Mouse (Mus musculus): ENCODE measurements around the gene Zfp719.

Gene Zfp719

DNA sequence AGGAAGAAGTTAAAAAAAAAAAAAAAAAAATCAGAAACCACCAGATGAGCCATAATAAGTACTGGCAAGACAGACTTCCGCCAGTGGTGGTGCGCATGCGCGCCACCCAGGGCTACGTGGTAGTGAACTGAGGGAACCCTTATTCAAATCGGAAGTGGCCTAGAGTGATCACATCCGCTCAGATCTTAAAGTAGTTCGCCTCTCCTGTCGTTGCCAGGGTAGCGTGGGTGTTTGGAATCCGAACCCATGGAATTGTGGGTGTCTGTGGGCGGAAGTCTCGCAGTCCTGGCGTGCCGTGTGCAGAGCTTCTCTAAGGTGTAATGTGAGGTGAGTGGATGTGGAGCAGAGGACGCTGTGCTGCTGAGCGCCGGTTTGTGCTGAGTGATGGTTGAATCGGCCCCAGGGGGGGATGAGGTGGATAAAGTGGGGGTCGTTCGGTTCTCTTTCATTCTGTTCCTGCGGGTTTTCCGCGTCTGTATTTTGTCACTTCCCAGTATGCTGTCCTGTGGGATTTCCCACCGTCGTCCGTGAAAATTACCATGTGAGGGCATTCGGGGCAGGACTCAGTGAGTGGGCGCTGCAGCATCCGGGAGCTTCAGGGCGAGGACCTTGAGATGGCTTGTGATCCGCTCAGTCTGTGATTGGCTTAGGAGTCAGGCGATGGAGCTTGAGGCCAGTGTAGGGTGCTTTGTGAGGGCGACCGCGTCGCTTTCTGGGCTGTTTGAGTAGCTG is at the start of gene Zfp719:
TSS of gene Zfp719 (plus strand) at position 171 of the 732 bp plus-strand sequence.
- peak; percentile 97 for ATAC-seq (ENCODE audit: insufficient number of reproducible peaks, low FRiP score, low TSS enrichment)

DNA sequence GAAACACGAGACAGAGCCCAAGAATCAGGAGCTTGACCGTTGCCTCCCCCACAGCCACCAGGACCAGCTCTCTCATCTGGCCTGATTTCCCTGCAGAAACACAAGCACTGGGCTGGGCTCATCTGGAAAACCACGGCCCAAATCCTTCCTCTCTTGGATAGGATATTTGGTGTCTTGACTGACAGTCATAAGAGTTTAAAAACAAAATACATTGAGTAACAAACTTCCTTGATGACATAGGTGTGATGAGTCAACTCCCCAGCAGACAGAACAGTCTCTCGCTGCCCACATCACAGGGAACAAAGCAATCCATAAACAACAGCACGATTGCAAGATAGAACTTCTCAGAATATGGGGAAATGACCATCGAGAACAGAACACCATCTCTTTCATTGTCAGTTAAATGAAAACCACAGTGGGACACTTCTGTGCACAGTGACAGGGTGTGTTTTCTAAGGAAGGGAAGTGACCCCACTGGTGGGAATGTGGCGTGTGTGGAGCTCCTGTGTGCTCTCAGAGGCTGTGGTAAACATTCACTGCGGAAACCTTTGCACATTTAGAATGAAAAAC is 49.1 kb upstream of the Zfp719 start:
- ATAC-seq (ENCODE audit: insufficient number of reproducible peaks, low FRiP score, low TSS enrichment), result no peak

DNA sequence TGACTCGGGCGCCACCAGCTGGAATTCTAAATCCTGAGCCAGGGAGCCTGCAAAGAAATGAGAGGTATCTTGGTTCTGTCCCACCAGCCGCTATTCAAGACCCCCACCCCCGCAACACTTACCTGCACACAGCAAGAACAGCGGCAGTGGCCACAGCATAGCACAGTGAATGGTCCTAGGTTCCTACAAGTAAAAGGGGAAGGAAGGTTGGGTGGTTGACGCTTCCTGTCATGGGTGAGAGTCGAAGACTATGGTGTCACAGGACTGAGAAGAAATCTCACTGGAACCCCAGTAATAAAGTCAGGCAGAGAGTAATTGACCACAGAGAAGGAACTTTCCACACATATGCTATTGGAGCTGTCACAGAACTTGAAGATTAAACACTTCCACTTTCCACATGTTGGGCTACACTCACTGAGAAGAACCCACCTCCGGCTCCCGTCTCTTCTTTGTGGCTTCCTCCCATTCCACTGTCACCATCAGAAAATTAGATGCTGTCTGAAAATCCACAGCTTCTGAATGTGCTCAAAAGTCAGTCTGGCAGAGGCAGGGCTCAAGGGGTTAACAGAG is 46.4 kb upstream of the Zfp719 start:
- no peak for ATAC-seq (ENCODE audit: insufficient number of reproducible peaks, low FRiP score, low TSS enrichment)

DNA sequence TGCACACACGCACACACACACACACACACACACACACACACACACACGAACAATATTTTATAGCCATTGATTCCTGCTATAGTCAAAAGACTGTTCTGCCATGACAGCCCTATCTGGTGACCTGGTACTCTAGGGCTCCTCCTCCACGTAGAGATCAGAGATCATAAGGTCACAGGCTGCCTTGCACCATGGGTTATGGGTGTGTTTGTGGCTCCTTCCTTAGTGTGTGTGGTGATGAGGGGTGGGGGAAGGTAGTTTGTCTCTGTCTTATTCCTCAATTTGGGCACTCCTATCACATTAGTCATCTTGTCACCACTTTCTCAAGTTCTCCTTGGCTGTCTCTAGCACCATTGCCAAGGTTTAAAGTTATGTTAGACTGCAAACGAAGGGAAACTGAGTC is 40.9 kb upstream of the Zfp719 start:
- no peak for ATAC-seq (ENCODE audit: insufficient number of reproducible peaks, low FRiP score, low TSS enrichment)

DNA sequence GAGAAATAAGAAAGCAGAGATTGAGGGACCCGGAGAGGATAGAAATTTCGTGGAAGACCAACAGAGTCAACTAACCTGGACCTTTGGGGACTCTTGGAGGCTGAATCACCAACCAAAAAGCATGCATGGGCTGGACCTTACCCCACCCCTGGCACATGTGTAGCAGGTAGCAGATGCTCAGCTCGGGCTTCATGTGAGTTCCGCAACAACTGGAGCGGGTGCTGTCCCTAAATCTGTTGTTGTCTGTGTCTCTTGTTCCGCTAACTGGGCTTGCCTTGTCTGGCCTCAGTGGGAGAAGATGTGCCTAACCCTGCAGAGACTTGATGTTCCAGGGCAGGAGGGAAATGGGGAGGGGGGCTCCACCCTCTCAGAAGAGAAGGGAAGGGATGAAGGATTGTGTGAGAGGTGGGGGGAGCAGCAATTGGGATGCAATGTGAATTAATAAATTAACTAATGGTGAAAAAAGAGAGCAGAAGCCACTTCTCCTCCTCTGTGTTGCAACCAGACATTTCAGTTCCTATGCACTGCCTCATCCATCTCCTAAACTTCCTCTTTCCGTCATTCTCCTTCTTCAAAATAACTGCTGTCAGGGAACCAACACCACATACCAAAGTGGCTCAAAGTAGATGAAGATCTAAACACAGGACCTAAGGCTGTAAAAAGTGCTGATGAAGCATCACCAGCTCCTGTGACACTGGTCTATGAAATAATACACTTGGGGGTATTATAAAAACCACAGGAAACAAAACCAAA is 35.0 kb upstream of the Zfp719 start, which contains the start of gene Cd33:
TSS of gene Cd33 (minus strand) at position 204 of the 753 bp plus-strand sequence.
- ATAC-seq (ENCODE audit: insufficient number of reproducible peaks, low FRiP score, low TSS enrichment), result no peak

DNA sequence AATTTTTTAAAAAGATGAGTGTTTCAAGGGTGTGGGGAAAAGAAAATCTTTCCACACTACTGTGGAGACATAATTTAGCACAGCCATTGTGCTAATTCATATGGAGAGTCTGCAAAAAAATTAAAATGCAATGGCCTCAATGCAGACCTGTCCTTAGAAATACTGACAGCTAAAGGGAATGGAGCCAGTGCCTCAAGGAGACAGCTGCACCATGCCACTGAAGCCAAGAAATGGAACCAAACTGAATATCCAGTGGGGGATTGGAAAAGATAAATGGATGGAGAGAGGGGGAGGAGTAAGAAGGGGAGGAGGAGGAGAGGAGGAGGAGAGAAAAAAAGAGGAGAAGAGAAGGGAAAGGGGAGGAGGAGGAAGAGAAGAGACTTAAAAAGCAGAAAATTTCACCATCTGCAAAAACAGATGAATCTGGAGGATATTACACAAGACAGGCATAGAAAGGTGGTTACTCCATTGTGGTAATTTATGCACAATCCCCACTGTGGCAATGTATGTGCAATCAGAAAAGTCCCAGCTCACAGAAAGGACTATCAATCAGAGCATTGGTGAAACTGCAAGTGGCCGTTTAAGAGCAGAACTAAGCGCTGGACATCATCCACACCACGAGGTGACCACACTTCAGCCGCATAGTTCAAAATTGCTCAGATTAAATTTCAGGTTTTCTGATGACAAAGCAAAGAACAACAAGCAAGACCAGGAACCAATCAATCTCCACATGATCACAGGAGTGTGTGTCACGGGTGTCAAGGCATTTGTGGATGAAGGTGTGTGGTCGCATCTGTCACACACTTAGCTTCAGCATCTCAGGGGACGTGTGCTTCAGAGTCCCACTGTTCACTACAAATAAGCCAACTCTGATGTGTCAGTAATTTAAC is 33.5 kb upstream of the Zfp719 start:
- no peak for ATAC-seq (ENCODE audit: insufficient number of reproducible peaks, low FRiP score, low TSS enrichment)

DNA sequence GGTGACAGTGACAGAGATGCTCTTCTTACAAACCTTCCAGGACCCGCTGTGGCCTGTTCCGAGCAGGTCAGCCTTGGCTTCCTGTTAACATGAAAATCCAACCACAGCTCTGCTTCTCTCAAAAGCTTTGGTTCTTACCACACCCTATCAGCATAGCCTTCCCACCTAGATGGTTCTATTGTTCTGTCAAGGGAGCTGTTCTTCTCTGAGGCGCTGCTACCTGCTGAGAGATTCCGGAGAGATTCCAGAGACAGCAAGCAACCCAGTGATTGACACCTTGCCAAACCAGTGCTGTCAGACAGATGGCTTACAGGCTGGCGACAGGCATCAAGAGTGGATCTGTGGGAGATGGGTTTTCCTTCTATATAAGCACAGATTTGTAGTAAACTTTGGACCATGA is 31.7 kb upstream of the Zfp719 start:
- no peak; the same call in 1 of the 2 replicates for ATAC-seq (ENCODE audit: insufficient number of reproducible peaks, low FRiP score, low TSS enrichment)

DNA sequence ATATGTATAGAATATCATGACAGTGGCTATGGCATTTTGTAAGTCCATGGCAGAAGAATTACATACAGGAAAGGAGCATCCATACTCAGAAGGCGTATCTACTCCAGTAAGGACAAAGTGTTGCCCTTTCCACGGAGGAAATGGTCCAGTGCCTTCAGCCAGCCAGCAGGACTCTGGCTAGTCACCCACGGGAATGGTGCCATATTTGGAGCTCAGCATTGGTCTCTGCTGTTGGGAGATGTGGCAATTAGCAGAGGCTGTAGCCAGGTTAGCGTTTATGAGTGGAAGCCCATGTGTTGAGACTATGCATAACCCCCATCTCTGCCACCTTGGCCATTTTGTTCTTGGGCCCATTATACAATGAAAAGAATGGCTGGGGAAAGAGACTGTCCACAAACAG is 31.2 kb upstream of the Zfp719 start:
- no peak; the same call in 1 of the 2 replicates for ATAC-seq (ENCODE audit: insufficient number of reproducible peaks, low FRiP score, low TSS enrichment)

DNA sequence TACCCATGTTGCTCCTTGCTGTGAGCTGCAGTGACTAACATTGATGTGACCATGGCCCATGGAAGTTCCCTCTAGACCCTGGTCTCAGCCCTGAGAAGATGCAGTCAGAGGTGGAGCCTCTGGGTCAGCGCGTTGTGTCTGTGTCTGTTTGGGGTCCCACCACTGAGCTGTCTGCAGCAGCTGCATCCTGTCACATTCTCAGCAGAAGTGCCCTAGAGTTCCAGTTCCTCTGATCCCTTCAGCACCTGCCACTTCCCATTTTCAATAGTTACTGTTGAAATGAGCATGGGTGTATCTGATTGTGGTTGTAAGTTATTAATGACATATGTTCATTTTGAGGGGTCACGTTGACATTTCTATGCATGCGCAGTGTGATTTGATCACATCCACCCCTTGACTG is 26.3 kb upstream of the Zfp719 start:
- no peak for ATAC-seq (ENCODE audit: insufficient number of reproducible peaks, low FRiP score, low TSS enrichment)

DNA sequence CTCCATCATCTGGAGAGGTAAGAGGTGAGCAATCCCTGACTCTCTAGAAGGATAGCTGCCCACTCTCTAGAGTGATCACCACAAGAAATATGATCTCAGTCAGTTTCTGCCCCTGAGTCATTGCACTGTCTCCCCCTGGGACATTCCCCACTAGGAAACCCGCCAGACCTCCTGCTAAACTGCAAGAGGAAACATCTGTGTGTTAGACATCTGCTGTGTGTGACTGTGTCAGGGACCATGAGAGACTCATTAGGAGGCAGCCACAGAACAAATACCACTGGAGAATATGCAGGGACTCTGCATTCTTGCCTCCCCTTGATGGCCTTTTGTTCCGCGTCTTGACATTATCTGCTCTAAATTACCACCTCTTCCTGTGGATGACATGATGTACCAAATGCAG is 24.9 kb upstream of the Zfp719 start:
- ATAC-seq (ENCODE audit: insufficient number of reproducible peaks, low FRiP score, low TSS enrichment), result no peak

DNA sequence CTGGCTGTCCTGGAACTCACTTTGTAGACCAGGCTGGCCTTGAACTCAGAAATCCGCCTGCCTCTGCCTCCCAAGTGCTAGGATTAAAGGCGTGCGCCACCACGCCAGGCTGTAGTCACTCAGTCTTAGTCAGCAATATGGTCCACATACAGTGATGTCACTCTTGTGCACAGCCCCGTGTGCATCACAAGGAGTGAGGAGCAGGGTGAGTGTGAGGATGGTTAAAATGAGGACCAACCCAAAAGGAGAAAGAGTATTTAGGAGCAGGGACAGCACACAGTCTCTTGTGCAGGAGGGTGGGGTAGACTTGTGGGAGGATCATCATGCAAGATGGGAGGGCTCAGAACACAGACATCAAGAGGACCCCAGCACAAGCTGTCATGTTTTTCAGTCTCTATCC is 24.1 kb upstream of the Zfp719 start:
- no peak for ATAC-seq (ENCODE audit: insufficient number of reproducible peaks, low FRiP score, low TSS enrichment)

DNA sequence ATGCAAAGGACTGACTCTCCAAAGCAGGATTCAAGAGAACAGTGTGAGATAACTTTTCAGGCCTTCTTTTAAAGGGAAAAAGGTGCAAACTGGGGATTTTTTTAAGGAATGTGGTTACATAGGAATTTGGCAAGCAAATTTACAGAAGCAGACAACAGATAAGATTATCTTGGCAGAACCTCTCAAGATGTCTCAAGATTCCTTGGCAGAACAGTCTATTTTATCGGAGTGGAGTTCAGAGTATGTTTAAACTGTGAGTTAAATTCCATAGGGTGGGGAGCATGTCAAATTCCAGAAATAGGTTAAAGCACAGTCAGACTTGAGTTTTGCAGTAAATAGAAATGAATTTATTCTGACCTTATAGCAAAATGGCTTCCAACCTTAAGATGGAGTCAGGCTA is 22.5 kb upstream of the Zfp719 start:
- ATAC-seq (ENCODE audit: insufficient number of reproducible peaks, low FRiP score, low TSS enrichment), result no peak

DNA sequence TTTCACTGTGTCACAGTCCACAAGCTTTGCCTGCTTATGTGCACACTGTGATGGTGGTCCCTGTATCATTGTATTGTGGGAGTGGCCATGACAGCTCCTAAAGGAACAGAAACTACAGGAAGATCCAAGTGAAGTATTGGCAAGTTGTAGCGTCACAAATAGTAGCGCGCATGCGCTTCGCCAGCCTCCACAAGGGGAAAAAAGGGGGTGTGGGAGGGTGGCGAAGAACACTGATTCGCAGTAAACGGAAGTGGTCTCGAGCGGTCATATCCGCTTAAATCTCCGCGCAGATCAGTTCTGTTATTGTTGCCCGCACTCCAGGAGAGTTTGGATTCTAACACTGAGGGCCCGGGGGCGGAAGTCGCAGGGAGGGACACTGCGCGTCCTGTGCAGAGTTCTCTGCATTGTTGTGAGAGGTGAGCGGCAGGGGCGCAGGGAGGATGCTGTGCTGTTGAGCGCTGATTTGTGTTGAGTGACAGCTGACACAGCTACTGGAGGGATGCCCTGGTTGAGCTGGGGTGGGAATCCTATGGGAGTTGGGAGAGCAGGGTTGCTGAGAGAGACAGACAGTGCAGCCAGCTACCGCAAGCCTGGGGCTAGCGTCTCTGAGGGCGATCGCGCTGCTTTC is 17.3 kb upstream of the Zfp719 start, which contains the start of gene Zfp658:
TSS of gene Zfp658 (plus strand) at position 251 of the 628 bp plus-strand sequence.
- peak; percentile 80 for ATAC-seq (ENCODE audit: insufficient number of reproducible peaks, low FRiP score, low TSS enrichment)

DNA sequence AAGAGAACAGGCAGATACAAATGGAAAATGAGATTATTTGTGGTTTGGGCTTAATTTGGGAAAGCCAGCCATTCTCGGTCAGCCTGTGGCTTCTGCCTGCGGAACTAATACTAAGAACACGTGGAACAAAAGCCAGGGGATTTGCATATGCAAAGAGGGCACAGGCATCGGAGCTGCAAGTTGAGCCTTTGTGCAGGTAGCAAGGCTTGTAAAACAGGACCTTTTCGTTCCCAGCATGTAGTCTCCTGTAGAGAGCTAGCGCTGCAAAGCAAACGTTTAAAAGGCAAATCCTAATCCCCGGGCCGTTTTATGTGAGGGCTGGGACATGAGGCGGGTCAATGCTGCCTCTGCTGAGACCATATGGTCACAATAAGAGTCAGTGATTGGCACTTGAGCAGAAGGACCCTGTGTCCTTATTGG is 16.7 kb upstream of the Zfp719 start:
- no peak for ATAC-seq (ENCODE audit: insufficient number of reproducible peaks, low FRiP score, low TSS enrichment)

DNA sequence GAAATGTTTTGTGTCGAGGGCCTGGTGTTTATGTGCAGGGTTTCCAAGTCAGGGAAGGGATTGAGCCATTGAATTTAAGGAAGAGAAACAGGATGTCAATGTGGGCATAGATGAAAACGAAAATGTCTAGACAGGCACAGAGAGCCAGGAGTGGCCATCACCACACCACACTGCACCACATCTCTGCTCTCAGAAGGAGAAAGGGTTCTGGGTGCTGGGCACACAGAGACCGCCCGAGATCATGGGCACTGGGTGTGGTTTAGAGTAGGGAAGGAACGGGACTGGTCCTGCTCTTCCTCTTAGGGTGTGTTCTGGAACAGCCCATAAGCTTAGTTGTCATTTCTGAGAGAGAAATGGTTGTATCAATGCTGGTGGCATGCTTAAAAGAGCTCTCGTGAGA is 16.1 kb upstream of the Zfp719 start:
- no peak for ATAC-seq (ENCODE audit: insufficient number of reproducible peaks, low FRiP score, low TSS enrichment)

DNA sequence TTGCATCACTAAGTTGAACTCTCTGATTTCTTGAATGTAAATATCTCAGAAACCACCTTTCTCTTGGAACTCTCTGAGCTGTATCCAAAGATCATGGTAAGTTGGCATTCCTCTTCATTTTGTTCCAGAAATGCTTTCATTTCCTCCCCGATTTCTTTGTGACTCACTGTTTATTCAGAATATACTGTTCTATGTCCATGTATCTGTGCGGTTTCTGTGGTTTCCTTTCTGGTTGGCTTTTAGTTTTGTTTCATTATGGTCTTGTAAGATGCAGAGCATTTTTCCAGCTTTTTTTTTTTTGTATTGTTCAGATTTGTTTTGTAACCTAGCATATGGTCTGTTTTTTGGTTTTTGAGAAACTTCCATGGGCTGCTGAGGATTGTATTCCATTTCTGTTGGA is 8.2 kb upstream of the Zfp719 start:
- no peak for ATAC-seq (ENCODE audit: insufficient number of reproducible peaks, low FRiP score, low TSS enrichment)

DNA sequence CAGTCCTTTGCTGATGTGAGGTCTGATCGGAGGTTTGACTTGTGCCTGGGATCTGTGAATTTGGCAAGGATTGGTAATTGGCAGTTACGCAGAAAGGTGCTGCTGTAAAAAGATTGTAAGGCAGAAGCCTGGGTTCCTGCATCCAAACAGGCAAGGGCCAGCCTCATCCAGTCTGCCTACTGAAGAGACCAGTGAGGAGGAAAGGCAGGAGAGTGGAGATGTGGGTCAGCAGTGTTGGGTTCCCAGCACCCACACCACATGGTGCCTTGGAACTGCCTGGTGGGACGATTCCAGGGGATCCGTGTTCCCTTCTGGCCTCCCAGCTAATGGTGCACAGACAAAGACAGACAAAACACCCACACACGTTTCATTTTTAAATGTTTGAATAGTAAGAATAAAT is 1.1 kb downstream of the Zfp719 start:
- ATAC-seq (ENCODE audit: insufficient number of reproducible peaks, low FRiP score, low TSS enrichment), result no peak

DNA sequence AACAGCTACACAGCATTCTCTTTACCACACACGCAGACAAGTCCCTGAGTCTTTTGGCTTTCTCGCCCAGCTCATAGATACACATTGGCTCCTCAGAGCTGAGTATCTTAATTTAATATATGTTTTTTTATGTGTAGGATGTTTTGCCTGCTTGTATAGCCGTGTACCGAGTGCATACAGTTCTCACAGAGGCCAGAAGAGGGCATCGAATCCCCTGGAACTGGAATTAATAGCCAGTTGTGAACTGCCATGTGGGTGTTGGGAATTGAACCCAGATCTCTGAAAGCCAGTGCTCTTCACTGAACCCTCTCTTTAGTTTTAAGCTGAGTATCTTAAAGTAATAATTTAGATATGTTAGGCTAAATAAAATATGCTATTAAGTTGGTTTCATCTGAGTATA is 5.4 kb downstream of the Zfp719 start:
- no peak for ATAC-seq (ENCODE audit: insufficient number of reproducible peaks, low FRiP score, low TSS enrichment)

DNA sequence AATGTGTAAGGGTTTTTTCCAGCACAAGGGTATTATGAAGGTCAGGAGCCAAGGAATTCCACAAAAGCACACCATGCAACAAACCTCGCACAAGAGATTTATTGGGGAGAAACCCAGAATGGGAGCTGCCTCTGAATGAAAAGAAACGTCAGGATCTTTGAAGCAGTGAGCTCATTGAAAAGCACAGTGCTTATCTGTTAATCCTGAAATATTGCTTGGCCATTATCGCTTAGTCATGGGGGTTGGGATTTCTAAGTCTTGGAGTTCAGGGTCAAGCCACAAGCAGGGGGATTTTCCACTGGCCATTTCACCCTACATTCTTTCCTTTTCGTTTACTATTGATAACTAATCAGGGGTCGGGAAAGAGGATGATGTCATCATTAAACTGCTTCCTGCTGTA is 22.5 kb downstream of the Zfp719 start:
- ATAC-seq (ENCODE audit: insufficient number of reproducible peaks, low FRiP score, low TSS enrichment), result no peak
